Mouse (Mus musculus) frontal cortex, postnatal 36 days (tissue): ENCODE measurements around the gene Cavin1.
A peak's percentile ranks its signal among the peaks of the same experiment; 100 is the strongest.

Source experiments
- DNase-seq, 2 experiments: peaks; one replicate each; pipeline ENCODE4 v3.0.0; 2022; ENCODE audit warnings: low spot score in 2 of 2

Gene Cavin1

GRCm38 (mm10) chr11:100981236-100981635, 10.5 kb upstream of the Cavin1 start:
- no peak for DNase-seq

GRCm38 (mm10) chr11:100980438-100980837, 9.8 kb upstream of the Cavin1 start:
- no peak for DNase-seq

GRCm38 (mm10) chr11:100979887-100980286, 9.2 kb upstream of the Cavin1 start:
- no peak for DNase-seq

DNA sequence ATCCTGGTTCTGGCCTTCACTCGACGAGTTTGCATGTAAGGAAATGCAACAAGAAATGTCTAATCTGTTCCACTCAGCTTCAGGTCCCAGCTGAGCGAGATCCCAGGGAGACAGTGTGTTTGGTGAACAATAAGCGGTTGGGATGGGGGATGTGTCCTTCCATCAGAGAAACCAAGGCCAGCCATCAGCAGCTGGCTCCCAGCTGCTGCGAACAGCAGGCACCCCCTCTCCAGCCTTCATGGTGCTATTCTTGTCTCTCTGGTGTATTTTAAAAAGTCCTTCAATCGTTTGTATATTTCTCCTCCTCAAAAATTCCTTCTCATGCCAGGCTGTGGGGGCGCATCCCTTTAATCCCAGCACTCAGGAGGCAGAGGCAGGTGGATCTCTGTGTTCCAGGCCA, 4.6 kb upstream of the Cavin1 start:
- DNase-seq: no peak

DNA sequence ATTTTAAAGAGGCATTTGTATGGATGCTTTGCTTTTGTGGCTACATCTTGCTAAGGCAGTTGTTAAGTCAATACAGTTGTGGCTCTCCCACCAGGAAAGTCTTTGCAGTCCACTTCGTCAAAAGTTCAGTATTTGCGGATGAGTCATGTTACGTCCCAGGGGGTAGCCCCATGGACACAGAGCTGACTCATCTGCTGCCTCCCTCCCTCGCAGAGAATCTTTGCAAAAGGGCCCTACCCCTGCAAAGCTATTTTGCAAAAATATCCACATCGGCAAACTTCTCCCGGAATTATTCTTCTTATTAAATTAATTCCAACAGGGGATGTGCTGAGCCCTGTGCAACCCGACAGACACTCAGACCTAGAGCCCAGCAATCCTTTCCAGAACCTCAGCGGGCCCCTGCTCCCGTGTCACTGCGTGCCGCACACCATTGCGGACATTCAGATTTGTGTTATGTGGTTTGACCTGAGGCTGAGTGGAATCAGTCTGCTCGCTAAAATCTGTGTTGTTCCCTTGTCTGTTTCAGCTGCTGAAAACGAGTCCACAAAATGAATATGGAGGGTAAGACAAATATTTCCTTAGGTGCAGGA, 3.8 kb upstream of the Cavin1 start:
- DNase-seq: no peak

- DNase-seq: no peak
These were observed 2.6 kb upstream of the Cavin1 start for GRCm38 (mm10) chr11:100973245-100973644.

- DNase-seq: no peak
These were observed 768 bp upstream of the Cavin1 start for GRCm38 (mm10) chr11:100971455-100971854.

GRCm38 (mm10) chr11:100969744-100970556, 737 bp downstream of the Cavin1 start:
- DNase-seq: no peak

DNA sequence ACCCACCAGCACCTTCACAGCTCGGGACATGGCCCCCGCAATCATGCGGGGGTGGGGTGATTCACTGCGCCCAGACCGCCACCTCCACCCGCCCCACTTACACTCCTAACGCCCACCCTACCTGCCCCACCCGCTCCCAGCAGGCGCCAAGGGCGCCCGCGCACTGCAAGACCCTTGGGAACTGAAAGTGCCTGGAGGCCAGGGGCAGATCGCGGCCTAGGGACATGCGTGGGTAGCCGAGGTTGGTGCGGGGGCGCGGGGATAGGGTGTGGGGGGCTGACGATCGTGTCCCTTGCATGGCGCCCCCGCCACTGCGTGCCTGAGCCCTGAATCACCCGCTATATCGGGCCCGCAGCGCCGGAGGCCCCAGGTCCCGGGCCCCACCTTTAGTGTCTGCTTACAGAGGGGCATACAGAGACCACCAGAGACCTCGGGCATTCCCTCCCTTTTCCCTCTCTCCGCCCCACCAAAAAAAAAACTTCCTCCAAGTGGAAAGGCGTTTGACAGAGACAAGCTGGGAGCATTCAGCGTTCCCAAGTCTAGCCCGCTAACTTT, 1.4 kb downstream of the Cavin1 start:
- no peak for DNase-seq

DNA sequence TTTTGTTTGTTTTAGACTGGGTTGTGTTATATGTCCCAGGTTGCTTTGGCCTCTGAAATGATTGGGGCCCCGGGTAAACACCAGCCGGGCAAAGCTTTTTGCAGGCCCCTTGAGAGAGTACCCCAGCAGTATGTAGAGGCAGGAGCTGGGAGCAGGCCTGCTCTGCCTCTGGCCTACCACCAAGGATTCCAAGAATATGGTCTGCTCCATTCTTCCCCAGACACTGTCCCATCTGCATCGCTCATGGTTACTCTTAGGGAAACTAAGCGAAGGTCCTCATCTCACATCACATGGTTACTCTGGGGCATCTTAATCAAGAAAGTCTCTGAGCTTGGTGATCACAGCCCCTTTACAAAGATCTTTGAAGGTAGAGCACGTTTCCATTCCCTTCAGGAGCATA, 2.2 kb downstream of the Cavin1 start:
- no peak for DNase-seq

GRCm38 (mm10) chr11:100967881-100968420, 2.7 kb downstream of the Cavin1 start:
- DNase-seq: no peak

- no peak for DNase-seq
These were observed 3.3 kb downstream of the Cavin1 start for GRCm38 (mm10) chr11:100967376-100967775.

DNA sequence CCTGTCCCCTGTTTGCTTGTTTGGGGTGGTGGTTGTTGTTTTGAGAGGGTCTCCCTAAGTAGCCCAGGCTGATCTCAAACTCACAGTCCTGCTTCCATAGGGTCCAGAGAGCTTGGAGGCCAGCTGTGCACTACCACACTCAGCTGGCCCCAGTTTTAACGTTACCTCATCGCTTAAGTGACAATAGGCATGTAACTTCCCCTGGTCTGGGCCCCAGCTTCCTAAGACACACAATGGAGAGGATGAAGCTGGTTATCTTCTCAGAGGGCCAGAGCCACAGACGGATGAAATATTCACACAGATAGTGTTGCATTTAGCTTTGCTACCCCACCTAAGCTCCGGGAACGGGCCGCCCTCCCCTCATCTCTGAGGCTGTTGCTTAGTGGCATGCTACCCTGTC, 4.9 kb downstream of the Cavin1 start:
- DNase-seq: no peak

DNA sequence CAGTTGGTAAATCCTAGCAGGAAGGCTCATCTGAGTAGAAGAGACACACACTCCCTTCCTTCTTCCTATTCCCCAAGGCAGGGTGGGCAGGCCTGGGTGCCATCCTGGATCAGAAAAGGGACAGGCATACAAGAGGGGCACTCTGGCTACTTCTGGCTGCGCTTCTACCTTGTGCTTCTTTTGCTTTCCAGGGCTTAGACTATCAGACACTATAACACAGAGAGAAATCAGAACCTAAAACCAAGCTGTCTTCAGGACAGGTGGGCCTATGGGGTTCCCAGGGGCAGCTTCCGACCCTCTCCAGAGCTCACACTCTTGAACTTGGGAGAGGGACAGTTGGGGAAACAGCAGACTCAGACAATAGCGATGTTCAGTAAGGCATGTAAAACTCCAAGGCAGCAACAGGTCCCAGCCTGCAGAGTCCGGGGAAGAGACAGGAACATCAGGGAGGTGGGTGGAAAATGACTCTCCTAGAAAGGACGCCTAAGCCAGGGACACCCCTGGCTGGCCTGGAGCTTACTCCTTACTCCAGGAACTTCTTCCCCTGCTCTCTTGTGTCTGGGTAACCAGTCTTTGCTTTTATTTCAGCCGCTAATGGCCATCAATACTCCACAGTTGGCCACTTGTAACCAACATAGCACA, 5.7 kb downstream of the Cavin1 start:
- no peak for DNase-seq

DNA sequence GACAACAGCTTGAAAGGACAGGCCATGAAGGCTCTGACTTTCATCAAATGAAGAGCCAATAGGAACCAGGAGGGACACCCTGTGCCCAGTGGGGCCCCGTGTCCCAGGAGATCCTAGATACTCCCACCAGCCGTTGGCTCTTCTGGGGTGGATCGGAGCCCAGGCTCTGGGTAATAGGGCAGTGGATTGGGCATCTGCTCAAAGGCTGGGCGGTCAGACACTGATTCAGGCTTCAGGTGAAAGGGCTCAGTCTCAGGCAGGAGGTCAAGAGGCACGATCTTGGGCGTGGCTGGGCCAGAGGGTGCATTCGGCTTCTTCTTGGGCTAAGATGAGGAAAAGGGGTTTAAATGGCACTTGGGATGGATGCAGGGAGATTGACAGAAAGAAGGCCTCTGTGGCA, 6.5 kb downstream of the Cavin1 start:
- DNase-seq: no peak

DNA sequence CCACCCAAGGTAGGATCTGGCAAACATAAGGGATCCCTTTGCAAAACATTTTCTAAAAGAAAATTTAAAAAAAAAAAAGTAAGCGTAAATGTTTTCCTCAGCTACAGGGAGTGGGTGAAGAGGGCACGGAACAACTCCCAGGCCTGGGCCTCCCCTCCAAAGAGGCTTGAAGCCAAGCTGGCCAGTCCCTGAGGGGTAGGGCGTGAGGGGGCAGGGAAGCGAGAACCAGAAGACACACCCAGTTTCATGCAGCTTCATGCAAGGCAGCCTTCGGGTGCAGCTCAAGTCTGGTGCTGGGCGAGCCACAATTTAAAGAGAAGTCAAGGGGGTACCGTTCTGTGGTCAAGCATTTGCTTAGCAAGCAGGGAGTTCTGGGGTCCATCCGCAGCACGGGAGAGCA, 7.0 kb downstream of the Cavin1 start:
- DNase-seq: no peak

DNA sequence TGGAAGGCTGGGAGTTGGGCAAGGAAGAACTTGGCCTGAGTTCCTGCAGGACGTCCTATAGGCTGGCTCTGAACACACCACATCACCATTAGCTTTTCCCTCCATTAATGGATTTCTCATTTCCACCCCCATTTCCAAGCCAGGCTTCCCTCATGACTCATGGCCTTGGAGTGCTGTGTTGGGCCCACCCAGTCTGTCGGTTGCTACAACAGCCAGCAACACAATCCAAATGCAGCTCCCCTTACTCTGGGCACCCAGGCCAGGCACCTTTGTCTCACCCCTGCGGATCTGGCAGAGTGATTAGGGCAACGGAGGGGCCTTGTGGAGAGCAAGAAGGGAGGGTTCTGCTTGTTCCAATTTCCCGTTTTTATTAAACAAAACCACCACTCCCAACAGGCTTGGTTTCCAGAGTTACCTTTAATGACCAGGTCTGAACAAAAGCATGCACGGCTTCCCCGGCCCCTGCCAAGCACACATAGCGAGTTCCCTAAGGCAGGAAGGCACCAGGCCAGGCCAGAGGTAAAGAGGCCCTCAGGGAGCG, 8.2 kb downstream of the Cavin1 start:
- no peak for DNase-seq

DNA sequence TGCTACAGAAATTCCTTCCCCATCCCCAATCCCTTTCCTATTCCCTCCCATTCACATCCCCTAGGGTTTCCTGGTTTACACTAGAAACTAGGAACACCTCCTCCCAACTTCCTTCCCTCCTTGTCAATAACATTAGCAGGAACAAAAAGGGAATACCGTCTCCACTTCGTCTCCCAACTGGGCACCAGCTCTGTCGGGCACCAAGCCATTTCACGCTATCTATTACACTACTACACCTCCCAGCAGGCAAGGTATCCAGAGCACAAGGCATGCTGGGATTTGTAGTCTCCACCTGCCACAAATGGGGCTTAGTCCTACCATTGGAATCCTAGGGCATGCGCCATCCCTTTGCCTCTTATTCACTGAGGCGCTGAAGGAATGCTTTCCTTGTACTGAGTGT, 10.1 kb downstream of the Cavin1 start:
- peak in 1 of 2 experiments; percentile 34 for DNase-seq

GRCm38 (mm10) chr11:100959826-100960225, 10.9 kb downstream of the Cavin1 start:
- no peak for DNase-seq

DNA sequence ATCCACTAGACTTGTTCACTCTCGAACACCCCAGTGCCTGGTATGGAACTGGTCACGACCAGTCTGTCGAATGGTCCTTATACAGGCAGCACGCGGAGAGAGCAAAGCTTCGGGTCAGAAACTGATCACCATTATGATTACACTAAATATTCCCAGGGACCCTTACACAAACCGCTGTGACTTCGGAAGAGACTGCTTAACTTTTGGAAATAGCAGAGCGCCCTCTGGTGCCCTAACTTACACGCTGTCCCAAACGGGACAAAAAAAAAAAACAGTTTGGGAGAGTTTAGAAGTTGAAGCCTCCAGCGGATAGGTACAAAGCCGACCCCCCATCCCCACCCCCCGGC, 11.2 kb downstream of the Cavin1 start:
- peak; percentile 43 to 50 for DNase-seq

- no peak for DNase-seq
These were observed 11.8 kb downstream of the Cavin1 start for GRCm38 (mm10) chr11:100958613-100959463.
